25 mouse cellular contexts compared by ENCODE assay signal in the genomic region with DNA sequence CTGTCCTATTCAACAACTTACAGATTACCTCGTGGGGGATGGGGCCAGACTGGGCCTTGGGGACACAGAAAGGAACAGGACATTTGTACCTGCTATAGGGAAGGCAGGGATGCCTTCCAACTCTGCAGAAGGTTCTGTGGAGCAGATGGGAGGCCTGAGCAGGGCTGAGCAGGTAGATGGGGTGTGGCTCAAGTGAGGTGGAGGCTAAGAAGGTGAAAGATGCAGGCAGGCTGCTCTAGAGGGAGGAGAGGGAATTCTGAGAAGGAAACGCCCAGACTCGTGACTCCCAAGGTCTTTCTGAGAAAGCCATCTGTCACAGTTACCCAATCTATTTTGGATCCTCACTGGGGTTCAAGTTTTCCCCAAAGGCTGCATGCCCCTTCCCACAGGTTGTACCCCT. TPM values are rescaled to one million over a fixed set of nuclear protein-coding genes. Genes with fewer than 3 reads are reported as not detected.
DNase-seq lines count a peak whose midpoint lies in the region; ATAC-seq and TF ChIP-seq lines count a peak whose summit lies in the region.
"Had no signal": no experiment of that assay in that cellular context is flagged by ENCODE, and none has a peak within 500 bp of the region (broad histone marks: within the 10 kb centered on the region; RNA-seq: fewer than 3 reads in every experiment).

No protein-coding gene starts in this region.

- no peaks in the 10 kb centered on the region for H3K9me3 ChIP-seq in hindbrain, embryonic 16.5 days (ENCODE audit: control insufficient read depth, low read length)
- H3K9me3 ChIP-seq in hindbrain, embryonic 10.5 days, result no peaks in the 10 kb centered on the region
- H3K9me3 ChIP-seq in E14TG2a.4 (ENCODE audit: low read length) (no peaks in the 10 kb centered on the region), ES-Bruce4 (replicated peaks; ENCODE audit: control insufficient read depth, insufficient read depth, low read length, poor library complexity, severe bottlenecking) (no peaks in the 10 kb centered on the region)
- no peaks in the 10 kb centered on the region for H3K9me3 ChIP-seq in intestine, embryonic 16.5 days (ENCODE audit: control insufficient read depth, low read length)
- H3K9me3 ChIP-seq: embryonic facial prominence, embryonic 12.5 days; embryonic facial prominence, embryonic 15.5 days; forebrain, embryonic 10.5 days; forebrain, embryonic 12.5 days; G1E had no signal

- no peaks in the 10 kb centered on the region for H3K27me3 ChIP-seq in hindbrain, embryonic 16.5 days (replicated peaks; ENCODE audit: control insufficient read depth, insufficient read depth, low read length)
- H3K27me3 ChIP-seq in hindbrain, embryonic 10.5 days (ENCODE audit: insufficient read depth, poor library complexity, severe bottlenecking), result no peaks in the 10 kb centered on the region
- peaks cover 39% of the 10 kb centered on the region for H3K27me3 ChIP-seq in E14TG2a.4 (ENCODE audit: insufficient read depth, low read length)
- no peaks in the 10 kb centered on the region for H3K27me3 ChIP-seq in ES-Bruce4 (ENCODE audit: control insufficient read depth, insufficient read depth, low read length, poor library complexity, severe bottlenecking)
- no peaks in the 10 kb centered on the region for H3K27me3 ChIP-seq in intestine, embryonic 16.5 days (replicated peaks; ENCODE audit: control insufficient read depth, insufficient read depth, low read length)
- H3K27me3 ChIP-seq: embryonic facial prominence, embryonic 12.5 days; embryonic facial prominence, embryonic 15.5 days; forebrain, embryonic 12.5 days; Patski had no signal

- no peak overlapping the region for H3K9ac ChIP-seq in hindbrain, embryonic 16.5 days (ENCODE audit: low read depth, low read length)
- no peak overlapping the region for H3K9ac ChIP-seq in ES-Bruce4 (ENCODE audit: low read depth, poor library complexity, severe bottlenecking)
- H3K9ac ChIP-seq in intestine, embryonic 16.5 days (ENCODE audit: low read depth, low read length), result no peak overlapping the region
- H3K9ac ChIP-seq: embryonic facial prominence, embryonic 12.5 days; embryonic facial prominence, embryonic 15.5 days; forebrain, embryonic 12.5 days had no signal

- peak; percentile 94 for TF ChIP-seq EP300 in ES-Bruce4 (IDR thresholded peaks at IDR 0.05; ENCODE audit: insufficient read depth, low read depth, low read length)

- no peak overlapping the region for H3K4me3 ChIP-seq in hindbrain, embryonic 16.5 days (ENCODE audit: low read length)
- no peak overlapping the region for H3K4me3 ChIP-seq in hindbrain, embryonic 10.5 days
- H3K4me3 ChIP-seq in E14TG2a.4 (replicated peaks; ENCODE audit: low read length) (peak overlapping the region; percentile 41; the same call in 1 of the 2 replicates), ES-Bruce4 (ENCODE audit: low read depth, low read length) (peak overlapping the region; percentile 2; the same call in 1 of the 2 replicates)
- H3K4me3 ChIP-seq in intestine, embryonic 16.5 days (ENCODE audit: low read length), result no peak overlapping the region
- H3K4me3 ChIP-seq: embryonic facial prominence, embryonic 12.5 days; embryonic facial prominence, embryonic 15.5 days; erythroblast, embryonic 14.5 days; forebrain, embryonic 10.5 days; forebrain, embryonic 12.5 days had no signal

- 84% methylated on average over 3 of the region's 3 CpGs for WGBS in hindbrain, embryonic 16.5 days
- 73% methylated on average over 3 of the region's 3 CpGs for WGBS in hindbrain, embryonic 10.5 days
- WGBS in intestine, embryonic 16.5 days, result 65% methylated on average over 3 of the region's 3 CpGs

- no peak overlapping the region for H3K27ac ChIP-seq in hindbrain, embryonic 16.5 days (ENCODE audit: low read depth, low read length)
- H3K27ac ChIP-seq in hindbrain, embryonic 10.5 days, result no peak overlapping the region
- peak overlapping the region; percentile 16; the same call in 1 of the 2 replicates for H3K27ac ChIP-seq in ES-Bruce4 (ENCODE audit: insufficient read depth, low read length)
- H3K27ac ChIP-seq in intestine, embryonic 16.5 days (ENCODE audit: low read length), result no peak overlapping the region
- H3K27ac ChIP-seq: embryonic facial prominence, embryonic 12.5 days; embryonic facial prominence, embryonic 15.5 days; forebrain, embryonic 10.5 days; forebrain, embryonic 12.5 days had no signal

- H3K4me2 ChIP-seq in hindbrain, embryonic 16.5 days (ENCODE audit: low read length), result no peak overlapping the region
- H3K4me2 ChIP-seq in intestine, embryonic 16.5 days (ENCODE audit: low read depth, low read length), result no peak overlapping the region
- H3K4me2 ChIP-seq: embryonic facial prominence, embryonic 12.5 days; embryonic facial prominence, embryonic 15.5 days; forebrain, embryonic 12.5 days had no signal

- no peak for DNase-seq in hindbrain, embryonic 10.5 days (ENCODE audit: low spot score)
- peak; percentile 28 for DNase-seq in ZHBTc4 (ENCODE audit: low read depth, low spot score)
- DNase-seq in adrenal gland, adult 2 months, result no peak
- DNase-seq in layer of hippocampus, adult 11-12 months (ENCODE audit: low spot score), result no peak
- DNase-seq: adrenal gland, adult 8-10 months; adrenal gland, postnatal 14 days; adrenal gland, postnatal 36 days; cerebellum, adult 11-12 months; cerebellum, adult 2 months; cerebellum, adult 9-10 months; cerebellum, postnatal 10 days; cerebellum, postnatal 25 days had no signal

- TF ChIP-seq POLR2A in ES-Bruce4 (IDR thresholded peaks at IDR 0.05; ENCODE audit: insufficient read depth, low read length), result no peak

- no peaks in the 10 kb centered on the region for H3K36me3 ChIP-seq in hindbrain, embryonic 16.5 days (ENCODE audit: control insufficient read depth, insufficient read depth, low read length)
- H3K36me3 ChIP-seq in hindbrain, embryonic 10.5 days, result no peaks in the 10 kb centered on the region
- H3K36me3 ChIP-seq in E14TG2a.4 (ENCODE audit: insufficient read depth, low read length), result no peaks in the 10 kb centered on the region
- no peaks in the 10 kb centered on the region for H3K36me3 ChIP-seq in ES-Bruce4 (ENCODE audit: control insufficient read depth, insufficient read depth, low read length, poor library complexity, severe bottlenecking)
- H3K36me3 ChIP-seq in intestine, embryonic 16.5 days (ENCODE audit: control insufficient read depth, insufficient read depth, low read length), result no peaks in the 10 kb centered on the region
- H3K36me3 ChIP-seq: embryonic facial prominence, embryonic 12.5 days; embryonic facial prominence, embryonic 15.5 days; forebrain, embryonic 10.5 days; forebrain, embryonic 12.5 days; G1E had no signal

- TF ChIP-seq CTCF in E14TG2a.4 (conservative IDR thresholded peaks at IDR 0.05; ENCODE audit: low read length) (no peak), ES-Bruce4 (IDR thresholded peaks at IDR 0.05; ENCODE audit: low read depth, low read length) (no peak)

- H3K4me1 ChIP-seq in hindbrain, embryonic 16.5 days (ENCODE audit: control insufficient read depth, insufficient read depth, low read depth, low read length), result no peaks in the 10 kb centered on the region
- peaks cover 3% of the 10 kb centered on the region; the same call in 1 of the 2 replicates for H3K4me1 ChIP-seq in hindbrain, embryonic 10.5 days (replicated peaks)
- H3K4me1 ChIP-seq in E14TG2a.4 (replicated peaks; ENCODE audit: low read depth, low read length) (peaks cover 70% of the 10 kb centered on the region), ES-Bruce4 (ENCODE audit: control insufficient read depth, insufficient read depth, low read length) (peaks cover 20% of the 10 kb centered on the region)
- H3K4me1 ChIP-seq in intestine, embryonic 16.5 days (ENCODE audit: control insufficient read depth, insufficient read depth, low read length), result no peaks in the 10 kb centered on the region
- H3K4me1 ChIP-seq: embryonic facial prominence, embryonic 12.5 days; forebrain, embryonic 12.5 days had no signal

- peak; percentile 14; the same call in 1 of the 2 replicates for ATAC-seq in hindbrain, embryonic 16.5 days
- no peak for ATAC-seq in intestine, embryonic 16.5 days
- ATAC-seq: forebrain, embryonic 14.5 days; forebrain, embryonic 16.5 days; Patski had no signal

RNA-seq across cellular contexts. Expression of a gene that starts 34.1 kb away (rescaled TPM):
- polyA plus RNA-seq in hindbrain, embryonic 16.5 days (2015; fragmentation: Nextera tagmentation; extraction: Ambion mirVana), result 15.7 and 16.0 TPM in 2 replicates
- polyA plus RNA-seq in hindbrain, embryonic 10.5 days (2016; fragmentation: Nextera tagmentation; extraction: Ambion mirVana), result 4.8 and 4.9 TPM in 2 replicates
- 8.2 and 9.2 TPM in 2 replicates for polyA plus RNA-seq in ES-Bruce4 (2011; ENCODE audit: insufficient read depth, insufficient read length, low read depth, missing spikeins)
- polyA plus RNA-seq in intestine, embryonic 16.5 days (2015; fragmentation: Nextera tagmentation; extraction: Ambion mirVana), result 5.0 and 5.4 TPM in 2 replicates
- 10 to 100 TPM; 43.3 to 94.2 TPM for total RNA-seq in adrenal gland, adult 2 months (2021)
- polyA plus RNA-seq in adrenal gland, adult 2 months (2012; rRNA removed), result 25.1 and 25.5 TPM in 2 replicates
- polyA plus RNA-seq: G1E had no signal

Comparison
In these comparisons a context has a peak if more than half of its experiments do, and no peak if none do; other contexts are left out.
1. H3K4me3 ChIP-seq: peak in E14TG2a.4 (single experiment) and ES-Bruce4 (single experiment); none in hindbrain, embryonic 16.5 days (single experiment), hindbrain, embryonic 10.5 days (single experiment) and intestine, embryonic 16.5 days (single experiment).